Mouse (Mus musculus) thymus, postnatal 10 days (tissue): ENCODE measurements around the gene Twist1.

Source experiments
- DNase-seq, 2 experiments: peaks; one replicate each; pipeline ENCODE4 v3.0.0; 2021; ENCODE audit warnings: low spot score in 2 of 2

Twist1 gene

GRCm38 (mm10) chr12:33966490-33967415, 9.3 kb downstream of the Twist1 start:
- DNase-seq = no peak

GRCm38 (mm10) chr12:33967514-33967913, 10.0 kb downstream of the Twist1 start:
- no peak for DNase-seq

- no peak for DNase-seq
Measured at GRCm38 (mm10) chr12:33968041-33968897, 10.8 kb downstream of the Twist1 start.

- no peak for DNase-seq
Measured at GRCm38 (mm10) chr12:33968898-33969178, 11.4 kb downstream of the Twist1 start.

- no peak for DNase-seq
Measured at GRCm38 (mm10) chr12:33980159-33980558, 22.7 kb downstream of the Twist1 start.

- no peak for DNase-seq
Measured at GRCm38 (mm10) chr12:33981433-33981832, 24.0 kb downstream of the Twist1 start.

- DNase-seq = no peak
Measured at GRCm38 (mm10) chr12:33993127-33993526, 35.7 kb downstream of the Twist1 start.
